Mouse (Mus musculus): ENCODE measurements around the gene Fsd1.
A peak's percentile ranks its signal among the peaks of the same experiment; 100 is the strongest.

Fsd1 gene

GRCm38 (mm10) chr17:56032127-56032733 is 45.9 kb downstream of the Fsd1 start:
- no peak for DNase-seq

- no peak for DNase-seq
Observed at GRCm38 (mm10) chr17:56032831-56033230, 46.5 kb downstream of the Fsd1 start.

- DNase-seq: no peak
Observed at GRCm38 (mm10) chr17:56034040-56034725, 47.9 kb downstream of the Fsd1 start.

GRCm38 (mm10) chr17:56034726-56035100 is 48.4 kb downstream of the Fsd1 start:
- DNase-seq: no peak

GRCm38 (mm10) chr17:56035216-56035615 is 48.9 kb downstream of the Fsd1 start:
- no peak for DNase-seq

- peak; percentile 98 for DNase-seq
Observed at GRCm38 (mm10) chr17:56036176-56036900, 50.0 kb downstream of the Fsd1 start, which contains the start of gene Sh3gl1. Gene Sh3gl1, minus strand, starts transcription at chr17:56036635.

GRCm38 (mm10) chr17:56036901-56037287 is 50.6 kb downstream of the Fsd1 start:
- no peak for DNase-seq

- DNase-seq: no peak
Observed at GRCm38 (mm10) chr17:56038583-56039261, 52.4 kb downstream of the Fsd1 start.

GRCm38 (mm10) chr17:56039345-56039744 is 53.0 kb downstream of the Fsd1 start:
- no peak for DNase-seq

GRCm38 (mm10) chr17:56040030-56040856 is 53.9 kb downstream of the Fsd1 start, which contains the start of gene Chaf1a:
Gene Chaf1a, plus strand, starts transcription at chr17:56040439.
- DNase-seq: peak; percentile 99

- no peak for DNase-seq
Observed at GRCm38 (mm10) chr17:56040857-56041163, 54.5 kb downstream of the Fsd1 start.
